Mouse (Mus musculus) stomach, embryonic 15.5 days (tissue): ENCODE measurements around the gene Pik3cd. TPM values are rescaled to one million over a fixed set of nuclear protein-coding genes. Genes with fewer than 3 reads are reported as not detected.

Experiments
- ATAC-seq: fragments of 200-750 bp; cut with Nextera tagmentation; 2 replicates; pipeline ENCODE4 v1.8.0; 2017; ENCODE audit warnings: low read depth, moderate number of reproducible peaks, moderate TSS enrichment; ENCODE audit not compliant: insufficient read depth, low FRiP score
- H3K27ac ChIP-seq: fragments of 300-500 bp; sonication (generic); 2 replicates; pipeline ENCODE4 v1.5.1; 2015; ENCODE audit warnings: mild to moderate bottlenecking, inconsistent platforms
- H3K27me3 ChIP-seq: fragments of 300-500 bp; sonication (generic); replicated peaks from 2 replicates; pipeline ENCODE4 v1.6.1; 2015; ENCODE audit warnings: inconsistent platforms
- H3K36me3 ChIP-seq: fragments of 300-500 bp; sonication (generic); 2 replicates; pipeline ENCODE4 v1.6.1; 2015; ENCODE audit warnings: inconsistent platforms
- H3K4me1 ChIP-seq: fragments of 300-500 bp; sonication (generic); 2 replicates; pipeline ENCODE4 v1.6.1; 2015; ENCODE audit warnings: inconsistent platforms
- H3K4me2 ChIP-seq: fragments of 300-500 bp; sonication (generic); 2 replicates; pipeline ENCODE4 v1.6.1; 2015; ENCODE audit warnings: mild to moderate bottlenecking, inconsistent platforms
- H3K4me3 ChIP-seq: fragments of 300-500 bp; sonication (generic); replicated peaks from 2 replicates; pipeline ENCODE4 v1.5.1; 2015; ENCODE audit warnings: inconsistent platforms
- H3K9ac ChIP-seq: fragments of 300-500 bp; sonication (generic); 2 replicates; pipeline ENCODE4 v1.6.1; 2015; ENCODE audit warnings: inconsistent platforms
- H3K9me3 ChIP-seq: fragments of 300-500 bp; sonication (generic); 2 replicates; pipeline ENCODE4 v1.6.1; 2016; ENCODE audit warnings: inconsistent platforms
- WGBS: fragments of 180-500 bp; shearing (Covaris S2); methylation state at CpG from one replicate; pipeline ENCODE4 v1.1.7; 2015; 5-methylcytosine and 5-hydroxymethylcytosine counted together
- polyA plus RNA-seq: library from polyadenylated mRNA; unstranded; fragments of >200 nt; fragmentation: Nextera tagmentation; extraction: Ambion mirVana; gene quantifications from 2 replicates; pipeline ENCODE4 v1.2.1, GENCODE M21; 2015

Pik3cd gene
- polyA plus RNA-seq, 1 experiment from 2014 or later, result 5.1 TPM

GRCm38 (mm10) chr4:149698197-149698821, 4.1 kb downstream of the Pik3cd start:
- peak overlapping the region; percentile 54 for H3K4me3 ChIP-seq
- peak overlapping the region; percentile 40; the same call in 1 of the 2 replicates for H3K27ac ChIP-seq
- H3K27me3 ChIP-seq, result 0 out of 2 replicates have a peak, but pooled peaks cover 5% of the 10 kb centered on the region
- H3K4me1 ChIP-seq, result peaks cover 5% of the 10 kb centered on the region
- peak overlapping the region; percentile 34; the same call in 1 of the 2 replicates for H3K9ac ChIP-seq
- H3K36me3 ChIP-seq, result no peaks in the 10 kb centered on the region
- H3K9me3 ChIP-seq, result no peaks in the 10 kb centered on the region
- peak; percentile 67; the same call in 1 of the 2 replicates for ATAC-seq
- 2% methylated on average over 35 of the region's 35 CpGs for whole genome bisulfite sequencing
- H3K4me2 ChIP-seq, result peak overlapping the region; percentile 91

GRCm38 (mm10) chr4:149697506-149698196, 4.7 kb downstream of the Pik3cd start:
- WGBS, result 29% methylated on average over 15 of the region's 15 CpGs
- H3K9me3 ChIP-seq, result no peaks in the 10 kb centered on the region
- no peaks in the 10 kb centered on the region for H3K36me3 ChIP-seq
- peak overlapping the region; percentile 91 for H3K4me2 ChIP-seq
- peak overlapping the region; percentile 54 for H3K4me3 ChIP-seq
- H3K9ac ChIP-seq, result 0 out of 2 replicates have a peak overlapping the region, but pooled peaks have one; percentile 34
- ATAC-seq, result 0 out of 2 replicates have a peak, but pooled peaks have one; percentile 8
- peaks cover 5% of the 10 kb centered on the region for H3K4me1 ChIP-seq
- 0 out of 2 replicates have a peak, but pooled peaks cover 5% of the 10 kb centered on the region for H3K27me3 ChIP-seq
- H3K27ac ChIP-seq, result peak overlapping the region; percentile 40; the same call in 1 of the 2 replicates

GRCm38 (mm10) chr4:149696189-149696971, 6.0 kb downstream of the Pik3cd start:
- Histone ChIP-seq H3K36me3 (no peaks in the 10 kb centered on the region), H3K9ac (no peak overlapping the region), H3K4me3 (no peak overlapping the region), H3K27me3 (0 out of 2 replicates have a peak, but pooled peaks cover 5% of the 10 kb centered on the region), H3K4me2 (peak overlapping the region; percentile 8; the same call in 1 of the 2 replicates), H3K4me1 (peaks cover 5% of the 10 kb centered on the region), H3K9me3 (no peaks in the 10 kb centered on the region), H3K27ac (no peak overlapping the region)
- 29% methylated on average over 16 of the region's 16 CpGs for WGBS
- ATAC-seq, result no peak; the same call in 1 of the 2 replicates

- Histone ChIP-seq H3K9me3 (no peaks in the 10 kb centered on the region), H3K9ac (no peak overlapping the region), H3K4me2 (no peak overlapping the region), H3K36me3 (no peaks in the 10 kb centered on the region), H3K4me1 (no peaks in the 10 kb centered on the region; the same call in 1 of the 2 replicates), H3K4me3 (no peak overlapping the region), H3K27ac (no peak overlapping the region), H3K27me3 (no peaks in the 10 kb centered on the region)
- ATAC-seq, result no peak
- WGBS, result 73% methylated on average over 8 of the region's 8 CpGs
Measured at GRCm38 (mm10) chr4:149691368-149691767, 11.0 kb downstream of the Pik3cd start.

GRCm38 (mm10) chr4:149690828-149691280, 11.5 kb downstream of the Pik3cd start:
- H3K4me2 ChIP-seq, result no peak overlapping the region
- 80% methylated on average over 8 of the region's 8 CpGs for WGBS
- H3K36me3 ChIP-seq, result no peaks in the 10 kb centered on the region
- H3K27me3 ChIP-seq, result no peaks in the 10 kb centered on the region
- H3K4me3 ChIP-seq, result no peak overlapping the region
- ATAC-seq, result no peak
- no peaks in the 10 kb centered on the region for H3K4me1 ChIP-seq
- H3K9me3 ChIP-seq, result no peaks in the 10 kb centered on the region
- no peak overlapping the region for H3K27ac ChIP-seq
- no peak overlapping the region for H3K9ac ChIP-seq

- ATAC-seq, result no peak
- no peak overlapping the region for H3K9ac ChIP-seq
- no peak overlapping the region for H3K4me2 ChIP-seq
- H3K9me3 ChIP-seq, result no peaks in the 10 kb centered on the region
- H3K36me3 ChIP-seq, result no peaks in the 10 kb centered on the region
- 73% methylated on average over 12 of the region's 12 CpGs for WGBS
- no peak overlapping the region for H3K27ac ChIP-seq
- H3K4me1 ChIP-seq, result no peaks in the 10 kb centered on the region
- H3K4me3 ChIP-seq, result no peak overlapping the region
- no peaks in the 10 kb centered on the region for H3K27me3 ChIP-seq
Measured at GRCm38 (mm10) chr4:149689822-149690700, 12.3 kb downstream of the Pik3cd start.

GRCm38 (mm10) chr4:149688861-149689260, 13.5 kb downstream of the Pik3cd start:
- no peaks in the 10 kb centered on the region for H3K36me3 ChIP-seq
- H3K4me3 ChIP-seq, result no peak overlapping the region
- WGBS, result 82% methylated on average over 14 of the region's 14 CpGs
- H3K9me3 ChIP-seq, result no peaks in the 10 kb centered on the region
- no peaks in the 10 kb centered on the region for H3K27me3 ChIP-seq
- H3K27ac ChIP-seq, result no peak overlapping the region
- ATAC-seq, result no peak
- no peak overlapping the region for H3K4me2 ChIP-seq
- no peak overlapping the region for H3K9ac ChIP-seq
- no peaks in the 10 kb centered on the region for H3K4me1 ChIP-seq

- no peaks in the 10 kb centered on the region for H3K27me3 ChIP-seq
- no peak for ATAC-seq
- no peaks in the 10 kb centered on the region for H3K36me3 ChIP-seq
- 68% methylated on average over 11 of the region's 11 CpGs for WGBS
- no peaks in the 10 kb centered on the region for H3K9me3 ChIP-seq
- no peaks in the 10 kb centered on the region for H3K4me1 ChIP-seq
- no peak overlapping the region for H3K4me3 ChIP-seq
- H3K4me2 ChIP-seq, result no peak overlapping the region
- H3K27ac ChIP-seq, result no peak overlapping the region
- no peak overlapping the region for H3K9ac ChIP-seq
Measured at GRCm38 (mm10) chr4:149684841-149685623, 17.3 kb downstream of the Pik3cd start.

- Histone ChIP-seq H3K27me3 (no peaks in the 10 kb centered on the region), H3K36me3 (no peaks in the 10 kb centered on the region), H3K9ac (no peak overlapping the region), H3K27ac (no peak overlapping the region), H3K4me3 (no peak overlapping the region), H3K9me3 (no peaks in the 10 kb centered on the region), H3K4me1 (no peaks in the 10 kb centered on the region), H3K4me2 (no peak overlapping the region)
- 20% methylated on average over 7 of the region's 7 CpGs for WGBS
- ATAC-seq, result no peak
Measured at GRCm38 (mm10) chr4:149683875-149684274, 18.5 kb downstream of the Pik3cd start.

- Histone ChIP-seq H3K4me3 (no peak overlapping the region), H3K27me3 (peaks cover 7% of the 10 kb centered on the region), H3K36me3 (no peaks in the 10 kb centered on the region), H3K27ac (no peak overlapping the region), H3K9ac (no peak overlapping the region), H3K4me2 (no peak overlapping the region), H3K9me3 (no peaks in the 10 kb centered on the region), H3K4me1 (peaks cover 9% of the 10 kb centered on the region; the same call in 1 of the 2 replicates)
- no peak for ATAC-seq
- 57% methylated on average over 11 of the region's 11 CpGs for WGBS
Measured at GRCm38 (mm10) chr4:149679056-149679770, 23.2 kb downstream of the Pik3cd start.
